Mouse (Mus musculus): ENCODE results near the gene Deup1. TPM values are rescaled to one million over a fixed set of nuclear protein-coding genes. Genes with fewer than 3 reads are reported as not detected.

The Deup1 gene
- polyA plus RNA-seq, 1 experiment from 2014 or later, result 0.13 TPM

GRCm38 (mm10) chr9:15619020-15619590 lies 8.6 kb downstream of the Deup1 start:
- TF ChIP-seq CTCF (IDR thresholded peaks at IDR 0.05; ENCODE audit: low read depth), result no peak
- TF ChIP-seq EP300 (IDR thresholded peaks at IDR 0.05; ENCODE audit: low read depth), result no peak
- no peaks in the 10 kb centered on the region for H3K36me3 ChIP-seq (replicated peaks; ENCODE audit: insufficient read depth, low read length)
- no peak for DNase-seq
- no peaks in the 10 kb centered on the region for H3K4me1 ChIP-seq (ENCODE audit: insufficient read depth)
- H3K4me3 ChIP-seq (ENCODE audit: low read depth, low read length), result no peak overlapping the region
- H3K9me3 ChIP-seq (ENCODE audit: low read length), result no peaks in the 10 kb centered on the region
- WGBS (ENCODE audit: insufficient replicate concordance), result 69% methylated on average over 10 of the region's 10 CpGs
- H3K27ac ChIP-seq (ENCODE audit: low read depth), result no peak overlapping the region
- H3K4me2 ChIP-seq (ENCODE audit: low read depth, low read length), result no peak overlapping the region
- no peaks in the 10 kb centered on the region for H3K27me3 ChIP-seq (ENCODE audit: insufficient read depth, low read length)
- ATAC-seq, result no peak
- no peak overlapping the region for H3K9ac ChIP-seq (replicated peaks)

GRCm38 (mm10) chr9:15617061-15617460 lies 10.7 kb downstream of the Deup1 start:
- Histone ChIP-seq H3K27ac (ENCODE audit: low read depth) (no peak overlapping the region), H3K4me2 (ENCODE audit: low read depth, low read length) (no peak overlapping the region), H3K36me3 (replicated peaks; ENCODE audit: insufficient read depth, low read length) (no peaks in the 10 kb centered on the region), H3K4me1 (ENCODE audit: insufficient read depth) (no peaks in the 10 kb centered on the region), H3K4me3 (ENCODE audit: low read depth, low read length) (no peak overlapping the region), H3K9ac (replicated peaks) (no peak overlapping the region), H3K27me3 (ENCODE audit: insufficient read depth, low read length) (no peaks in the 10 kb centered on the region), H3K9me3 (ENCODE audit: low read length) (no peaks in the 10 kb centered on the region)
- DNase-seq, result no peak
- ATAC-seq, result no peak
- WGBS (ENCODE audit: insufficient replicate concordance), result 67% methylated on average over 7 of the region's 7 CpGs
- TF ChIP-seq CTCF (IDR thresholded peaks at IDR 0.05; ENCODE audit: low read depth) (no peak), EP300 (IDR thresholded peaks at IDR 0.05; ENCODE audit: low read depth) (no peak)

GRCm38 (mm10) chr9:15616471-15616870 lies 11.3 kb downstream of the Deup1 start:
- H3K27me3 ChIP-seq (ENCODE audit: insufficient read depth, low read length), result no peaks in the 10 kb centered on the region
- H3K4me1 ChIP-seq (ENCODE audit: insufficient read depth), result no peaks in the 10 kb centered on the region
- no peak overlapping the region for H3K9ac ChIP-seq (replicated peaks)
- H3K36me3 ChIP-seq (replicated peaks; ENCODE audit: insufficient read depth, low read length), result no peaks in the 10 kb centered on the region
- DNase-seq (no peak), ATAC-seq (no peak)
- no peaks in the 10 kb centered on the region for H3K9me3 ChIP-seq (ENCODE audit: low read length)
- no peak overlapping the region for H3K4me3 ChIP-seq (ENCODE audit: low read depth, low read length)
- 69% methylated on average over 6 of the region's 6 CpGs for whole genome bisulfite sequencing (ENCODE audit: insufficient replicate concordance)
- no peak overlapping the region for H3K27ac ChIP-seq (ENCODE audit: low read depth)
- H3K4me2 ChIP-seq (ENCODE audit: low read depth, low read length), result no peak overlapping the region
- TF ChIP-seq CTCF (IDR thresholded peaks at IDR 0.05; ENCODE audit: low read depth) (no peak), EP300 (IDR thresholded peaks at IDR 0.05; ENCODE audit: low read depth) (no peak)

- Histone ChIP-seq H3K9me3 (ENCODE audit: low read length) (peaks cover 4% of the 10 kb centered on the region; the same call in 1 of the 2 replicates), H3K9ac (replicated peaks) (no peak overlapping the region), H3K4me2 (ENCODE audit: low read depth, low read length) (no peak overlapping the region), H3K4me1 (ENCODE audit: insufficient read depth) (no peaks in the 10 kb centered on the region), H3K4me3 (ENCODE audit: low read depth, low read length) (no peak overlapping the region), H3K36me3 (replicated peaks; ENCODE audit: insufficient read depth, low read length) (no peaks in the 10 kb centered on the region), H3K27me3 (ENCODE audit: insufficient read depth, low read length) (no peaks in the 10 kb centered on the region), H3K27ac (ENCODE audit: low read depth) (no peak overlapping the region)
- 82% methylated on average over 5 of the region's 5 CpGs for WGBS (ENCODE audit: insufficient replicate concordance)
- TF ChIP-seq EP300 (IDR thresholded peaks at IDR 0.05; ENCODE audit: low read depth) (no peak), CTCF (IDR thresholded peaks at IDR 0.05; ENCODE audit: low read depth) (peak; percentile 14; the same call in 1 of the 2 replicates)
- DNase-seq (no peak), ATAC-seq (no peak)
These were observed 18.3 kb downstream of the Deup1 start for GRCm38 (mm10) chr9:15609280-15609930.

- ATAC-seq (no peak), DNase-seq (no peak)
- H3K27ac ChIP-seq (ENCODE audit: low read depth), result no peak overlapping the region
- no peaks in the 10 kb centered on the region for H3K27me3 ChIP-seq (ENCODE audit: insufficient read depth, low read length)
- H3K36me3 ChIP-seq (replicated peaks; ENCODE audit: insufficient read depth, low read length), result no peaks in the 10 kb centered on the region
- no peak overlapping the region for H3K4me2 ChIP-seq (ENCODE audit: low read depth, low read length)
- no peak overlapping the region for H3K9ac ChIP-seq (replicated peaks)
- 68% methylated on average over 2 of the region's 2 CpGs for WGBS (ENCODE audit: insufficient replicate concordance)
- H3K4me3 ChIP-seq (ENCODE audit: low read depth, low read length), result no peak overlapping the region
- peaks cover 4% of the 10 kb centered on the region; the same call in 1 of the 2 replicates for H3K9me3 ChIP-seq (ENCODE audit: low read length)
- no peaks in the 10 kb centered on the region for H3K4me1 ChIP-seq (ENCODE audit: insufficient read depth)
- TF ChIP-seq EP300 (IDR thresholded peaks at IDR 0.05; ENCODE audit: low read depth) (no peak), CTCF (IDR thresholded peaks at IDR 0.05; ENCODE audit: low read depth) (no peak)
These were observed 20.1 kb downstream of the Deup1 start for GRCm38 (mm10) chr9:15607601-15608000.

GRCm38 (mm10) chr9:15603156-15603555 lies 24.6 kb downstream of the Deup1 start:
- H3K4me3 ChIP-seq (ENCODE audit: low read depth, low read length), result no peak overlapping the region
- no peaks in the 10 kb centered on the region for H3K27me3 ChIP-seq (ENCODE audit: insufficient read depth, low read length)
- H3K4me1 ChIP-seq (ENCODE audit: insufficient read depth), result no peaks in the 10 kb centered on the region
- no peak for TF ChIP-seq CTCF (IDR thresholded peaks at IDR 0.05; ENCODE audit: low read depth)
- no peak for TF ChIP-seq EP300 (IDR thresholded peaks at IDR 0.05; ENCODE audit: low read depth)
- no peak overlapping the region for H3K27ac ChIP-seq (ENCODE audit: low read depth)
- H3K9me3 ChIP-seq (ENCODE audit: low read length), result no peaks in the 10 kb centered on the region
- DNase-seq (no peak), ATAC-seq (no peak)
- 83% methylated on average over 8 of the region's 8 CpGs for WGBS (ENCODE audit: insufficient replicate concordance)
- H3K4me2 ChIP-seq (ENCODE audit: low read depth, low read length), result no peak overlapping the region
- no peaks in the 10 kb centered on the region for H3K36me3 ChIP-seq (replicated peaks; ENCODE audit: insufficient read depth, low read length)
- H3K9ac ChIP-seq (replicated peaks), result no peak overlapping the region

All from liver, postnatal 0 days (tissue).